Mouse (Mus musculus) heart, postnatal 0 days (tissue): Measurements from ENCODE around the gene Defb36. TPM values are rescaled to one million over a fixed set of nuclear protein-coding genes. Genes with fewer than 3 reads are reported as not detected.

Experiments used
- ATAC-seq: fragments of 200-750 bp; cut with Nextera tagmentation; 2 replicates; pipeline ENCODE4 v1.8.0; 2017; ENCODE audit warnings: low read depth, moderate number of reproducible peaks, moderate library complexity; ENCODE audit not compliant: insufficient read depth
- DNase-seq: peaks from one replicate; pipeline ENCODE4 v3.0.0-alpha.2; 2016; ENCODE audit warnings: low spot score
- H3K27ac ChIP-seq: fragments of 300-500 bp; sonication (generic); 2 replicates; pipeline ENCODE4 v1.5.1; 2014; ENCODE audit warnings: low read depth, mild to moderate bottlenecking
- H3K27me3 ChIP-seq: fragments of 300-500 bp; sonication (generic); 2 replicates; pipeline ENCODE4 v1.6.1; 2014; ENCODE audit warnings: low read length, mixed read lengths; ENCODE audit not compliant: control insufficient read depth, insufficient read depth
- H3K36me3 ChIP-seq: fragments of 300-500 bp; sonication (generic); replicated peaks from 2 replicates; pipeline ENCODE4 v1.6.1; 2014; ENCODE audit warnings: low read length, mixed read lengths; ENCODE audit not compliant: control insufficient read depth, insufficient read depth
- H3K4me1 ChIP-seq: fragments of 300-500 bp; sonication (generic); 2 replicates; pipeline ENCODE4 v1.6.1; 2014; ENCODE audit warnings: antibody characterized with exemption; ENCODE audit not compliant: control insufficient read depth, insufficient read depth
- H3K4me2 ChIP-seq: fragments of 300-500 bp; sonication (generic); 2 replicates; pipeline ENCODE4 v1.6.1; 2014; ENCODE audit warnings: low read depth, mild to moderate bottlenecking, low read length, moderate library complexity
- H3K4me3 ChIP-seq: fragments of 300-500 bp; sonication (generic); 2 replicates; pipeline ENCODE4 v1.5.1; 2014; ENCODE audit warnings: low read depth, low read length
- H3K9ac ChIP-seq: fragments of 300-500 bp; sonication (generic); replicated peaks from 2 replicates; pipeline ENCODE4 v1.6.1; 2014; ENCODE audit warnings: low read depth, low read length, mixed read lengths
- H3K9me3 ChIP-seq: fragments of 300-500 bp; sonication (generic); replicated peaks from 2 replicates; pipeline ENCODE4 v1.6.1; 2016; ENCODE audit warnings: low read length; ENCODE audit not compliant: control insufficient read depth
- CTCF ChIP-seq: IDR thresholded peaks from 2 replicates; pipeline ENCODE4 v1.5.1; 2016; ENCODE audit warnings: antibody characterized with exemption, control low read depth, low read depth
- EP300 ChIP-seq: IDR thresholded peaks from 2 replicates; pipeline ENCODE4 v1.6.1; 2016; ENCODE audit warnings: antibody characterized with exemption, low read depth
- WGBS: fragments of 180-500 bp; shearing (Covaris S2); extraction: QIAGEN DNeasy Blood & Tissue Kit; methylation state at CpG from one replicate; pipeline ENCODE4 v1.1.7; 2014; 5-methylcytosine and 5-hydroxymethylcytosine counted together
- polyA plus RNA-seq: library from polyadenylated mRNA; unstranded; fragments of >200 nt; fragmentation: Nextera tagmentation; extraction: Ambion mirVana; gene quantifications from 2 replicates; pipeline ENCODE4 v1.2.1, GENCODE M21; 2015
- total RNA-seq: library from RNA; depleted of rRNA; stranded (reverse); fragments of >200 nt; gene quantifications from 2 replicates; pipeline ENCODE4 v1.2.3, GENCODE M21; 2014; ENCODE audit warnings: low replicate concordance

Gene Defb36
- total and polyA plus RNA-seq, 2 experiments from 2014 or later = not detected

GRCm38 (mm10) chr2:152615563-152615962 lies 11.4 kb downstream of the Defb36 start:
- Histone ChIP-seq H3K4me2 (no peak overlapping the region), H3K4me1 (no peaks in the 10 kb centered on the region), H3K27ac (no peak overlapping the region), H3K9ac (no peak overlapping the region), H3K36me3 (no peaks in the 10 kb centered on the region), H3K9me3 (no peaks in the 10 kb centered on the region), H3K27me3 (no peaks in the 10 kb centered on the region), H3K4me3 (no peak overlapping the region)
- DNase-seq (peak; percentile 82), ATAC-seq (peak; percentile 66)
- WGBS = 9% methylated on average over 7 of the region's 7 CpGs
- TF ChIP-seq EP300 = no peak
- peak; percentile 85 for TF ChIP-seq CTCF

- DNase-seq = no peak
- H3K36me3 ChIP-seq = no peaks in the 10 kb centered on the region
- H3K27ac ChIP-seq = no peak overlapping the region
- H3K4me3 ChIP-seq = no peak overlapping the region
- no peaks in the 10 kb centered on the region for H3K9me3 ChIP-seq
- WGBS = 38% methylated on average over 6 of the region's 6 CpGs
- no peaks in the 10 kb centered on the region for H3K27me3 ChIP-seq
- H3K4me2 ChIP-seq = no peak overlapping the region
- no peaks in the 10 kb centered on the region for H3K4me1 ChIP-seq
- ATAC-seq = no peak
- no peak overlapping the region for H3K9ac ChIP-seq
- TF ChIP-seq EP300 (no peak), CTCF (no peak)
Measured at GRCm38 (mm10) chr2:152616470-152616869, 12.3 kb downstream of the Defb36 start.

- WGBS = 63% methylated on average over 5 of the region's 5 CpGs
- no peak for DNase-seq
- Histone ChIP-seq H3K27me3 (no peaks in the 10 kb centered on the region), H3K9me3 (no peaks in the 10 kb centered on the region), H3K4me2 (no peak overlapping the region), H3K4me1 (no peaks in the 10 kb centered on the region), H3K36me3 (no peaks in the 10 kb centered on the region), H3K27ac (no peak overlapping the region), H3K9ac (no peak overlapping the region), H3K4me3 (no peak overlapping the region)
- TF ChIP-seq CTCF = peak; percentile 19
- TF ChIP-seq EP300 = no peak
- no peak for ATAC-seq
Measured at GRCm38 (mm10) chr2:152617374-152617773, 13.2 kb downstream of the Defb36 start.

DNA sequence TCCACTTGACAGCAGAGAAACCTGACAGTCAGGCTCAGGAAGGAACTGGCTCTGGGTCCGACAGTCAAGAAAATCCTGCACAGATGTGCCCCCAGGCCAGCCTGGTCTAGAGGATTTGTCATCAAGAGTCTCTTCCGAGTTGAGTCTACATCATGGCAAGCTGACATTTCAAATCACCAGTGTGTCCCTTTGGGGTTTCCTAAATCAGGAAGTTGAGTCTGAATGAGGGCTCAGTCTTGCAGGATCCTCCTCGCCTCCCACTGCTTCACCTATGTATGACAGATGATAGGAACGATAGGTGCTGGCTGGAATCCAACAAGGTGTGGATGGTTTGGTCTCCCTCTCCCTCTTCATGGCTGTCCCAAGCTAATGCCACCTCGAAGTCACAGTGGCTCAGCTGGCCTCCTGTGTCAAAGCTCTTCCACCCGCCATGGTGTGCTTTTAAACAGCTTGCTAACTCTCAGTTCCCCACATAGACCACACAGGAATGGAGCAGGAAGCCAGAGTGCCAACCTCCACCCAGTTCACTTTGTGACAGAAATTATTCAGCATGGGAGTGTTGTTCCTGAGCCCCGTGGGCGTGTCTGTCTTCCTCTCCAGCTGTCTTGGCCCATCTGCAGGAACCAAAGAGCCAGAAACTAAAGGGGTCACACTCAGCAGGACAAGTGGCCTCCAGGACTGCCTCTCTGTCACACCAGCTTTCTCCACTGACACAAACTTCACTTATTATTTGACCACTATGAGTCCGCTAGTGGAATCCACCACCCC lies 16.4 kb downstream of the Defb36 start:
- 55% methylated on average over 9 of the region's 9 CpGs for WGBS
- no peak overlapping the region for H3K27ac ChIP-seq
- no peak for DNase-seq

DNA sequence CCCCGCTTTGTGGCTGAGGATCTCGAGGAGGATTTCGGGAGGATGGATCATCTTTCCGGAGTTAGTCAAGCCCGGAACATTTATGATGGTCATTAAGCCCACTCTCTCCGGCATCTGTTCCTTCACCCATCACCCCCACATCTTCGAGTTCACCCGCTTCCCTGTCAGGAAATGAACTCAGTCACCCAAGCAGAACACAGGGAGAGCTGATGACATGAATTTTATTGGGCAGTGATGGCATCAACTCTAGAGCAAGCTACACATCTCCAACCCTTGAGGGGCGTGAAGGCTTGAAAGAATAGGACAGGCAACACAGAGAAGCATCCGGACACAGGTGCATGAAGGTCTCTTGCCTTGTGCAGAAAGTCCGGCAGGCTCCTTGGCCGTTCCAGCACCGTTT lies 18.0 kb downstream of the Defb36 start:
- WGBS = 78% methylated on average over 13 of the region's 13 CpGs
- Histone ChIP-seq H3K4me1 (0 out of 2 replicates have a peak, but pooled peaks cover 6% of the 10 kb centered on the region), H3K27ac (no peak overlapping the region), H3K36me3 (no peaks in the 10 kb centered on the region), H3K9me3 (0 out of 2 replicates have a peak, but pooled peaks cover 4% of the 10 kb centered on the region), H3K4me2 (no peak overlapping the region), H3K4me3 (no peak overlapping the region), H3K27me3 (peaks cover 18% of the 10 kb centered on the region), H3K9ac (no peak overlapping the region)
- no peak for ATAC-seq
- TF ChIP-seq CTCF (no peak), EP300 (no peak)
- no peak for DNase-seq

More for the DNA sequence above, 16.4 kb downstream of the Defb36 start:
- no peak overlapping the region for H3K9ac ChIP-seq
- H3K9me3 ChIP-seq = 0 out of 2 replicates have a peak, but pooled peaks cover 4% of the 10 kb centered on the region
- TF ChIP-seq CTCF (no peak), EP300 (no peak)
- no peaks in the 10 kb centered on the region for H3K36me3 ChIP-seq
- peak; percentile 2; the same call in 1 of the 2 replicates for ATAC-seq
- H3K27me3 ChIP-seq = peaks cover 7% of the 10 kb centered on the region; the same call in 1 of the 2 replicates
- no peak overlapping the region for H3K4me3 ChIP-seq
- H3K4me2 ChIP-seq = no peak overlapping the region
- H3K4me1 ChIP-seq = no peaks in the 10 kb centered on the region

GRCm38 (mm10) chr2:152622953-152623352 lies 18.8 kb downstream of the Defb36 start, which contains the start of gene Defb25:
Defb25 (minus strand) TSS chr2:152623053.
- Histone ChIP-seq H3K4me1 (0 out of 2 replicates have a peak, but pooled peaks cover 6% of the 10 kb centered on the region), H3K4me2 (no peak within 1 kb of the TSS), H3K27me3 (peaks cover 21% of the 10 kb centered on the region), H3K36me3 (no peaks in the 10 kb centered on the region), H3K4me3 (no peak within 1 kb of the TSS), H3K9me3 (0 out of 2 replicates have a peak, but pooled peaks cover 4% of the 10 kb centered on the region), H3K27ac (no peak within 1 kb of the TSS), H3K9ac (no peak within 1 kb of the TSS)
- WGBS = 66% methylated on average over 7 of the region's 7 CpGs
- TF ChIP-seq EP300 = no peak
- no peak for TF ChIP-seq CTCF
- DNase-seq = no peak
- ATAC-seq = no peak
